Mouse (Mus musculus) thymus, adult 18-20 months (tissue): ENCODE measurements around the gene Prr13.

Experiments
- DNase-seq, 2 experiments: peaks; one replicate each; pipeline ENCODE4 v3.0.0; 2022; ENCODE audit warnings: mixed read lengths in 2 of 2

Gene Prr13

GRCm38 (mm10) chr15:102458904-102459317 lies at the start of gene Prr13:
Prr13 (plus strand) TSS chr15:102459028.
- DNase-seq = peak; percentile 80 to 89

- no peak for DNase-seq
Measured at GRCm38 (mm10) chr15:102409286-102409685, 49.5 kb upstream of the Prr13 start.

- DNase-seq = no peak
Measured at GRCm38 (mm10) chr15:102411077-102411476, 47.8 kb upstream of the Prr13 start.

- DNase-seq = no peak
Measured at GRCm38 (mm10) chr15:102413687-102414086, 45.1 kb upstream of the Prr13 start.

- DNase-seq = no peak
Measured at GRCm38 (mm10) chr15:102417524-102417923, 41.3 kb upstream of the Prr13 start.

GRCm38 (mm10) chr15:102420986-102421385 lies 37.8 kb upstream of the Prr13 start:
- DNase-seq = no peak

- no peak for DNase-seq
Measured at GRCm38 (mm10) chr15:102421437-102421836, 37.4 kb upstream of the Prr13 start.

GRCm38 (mm10) chr15:102423602-102424240 lies 35.1 kb upstream of the Prr13 start:
- no peak for DNase-seq

GRCm38 (mm10) chr15:102424657-102425056 lies 34.2 kb upstream of the Prr13 start:
- DNase-seq = no peak

- DNase-seq = no peak
Measured at GRCm38 (mm10) chr15:102426963-102427362, 31.9 kb upstream of the Prr13 start.

- no peak for DNase-seq
Measured at GRCm38 (mm10) chr15:102432046-102432445, 26.8 kb upstream of the Prr13 start.

- no peak for DNase-seq
Measured at GRCm38 (mm10) chr15:102433173-102433572, 25.7 kb upstream of the Prr13 start.

GRCm38 (mm10) chr15:102442490-102442889 lies 16.3 kb upstream of the Prr13 start:
- peak; percentile 42 to 54 for DNase-seq

GRCm38 (mm10) chr15:102445146-102445545 lies 13.7 kb upstream of the Prr13 start, which contains the start of gene Amhr2:
Amhr2 (plus strand) TSS chr15:102445367.
- no peak for DNase-seq

- no peak for DNase-seq
Measured at GRCm38 (mm10) chr15:102446448-102446847, 12.4 kb upstream of the Prr13 start.

GRCm38 (mm10) chr15:102449366-102449765 lies 9.5 kb upstream of the Prr13 start:
- no peak for DNase-seq

- DNase-seq = no peak
Measured at GRCm38 (mm10) chr15:102450928-102451327, 7.9 kb upstream of the Prr13 start.

GRCm38 (mm10) chr15:102451666-102452430 lies 7.0 kb upstream of the Prr13 start:
- no peak for DNase-seq

- no peak for DNase-seq
Measured at GRCm38 (mm10) chr15:102455993-102456392, 2.8 kb upstream of the Prr13 start.

GRCm38 (mm10) chr15:102458050-102458736 lies 635 bp upstream of the Prr13 start:
- no peak for DNase-seq

- no peak for DNase-seq
Measured at GRCm38 (mm10) chr15:102459381-102459780, 553 bp downstream of the Prr13 start.

- no peak for DNase-seq
Measured at GRCm38 (mm10) chr15:102459847-102460246, 1.0 kb downstream of the Prr13 start.

- no peak for DNase-seq
Measured at GRCm38 (mm10) chr15:102460409-102460808, 1.6 kb downstream of the Prr13 start.

- DNase-seq = no peak
Measured at GRCm38 (mm10) chr15:102460971-102461370, 2.1 kb downstream of the Prr13 start.
